Mouse (Mus musculus) lung, adult 2 months (tissue): ENCODE measurements around the gene 1110008P14Rik.

ENCODE experiments used
- CTCF ChIP-seq: fragments of 200-500 bp; IDR thresholded peaks from 2 replicates; pipeline ENCODE4 v1.5.1; 2011; ENCODE audit warnings: mild to moderate bottlenecking, low read length, control low read depth; ENCODE audit not compliant: insufficient read depth
- POLR2A ChIP-seq: fragments of 200-500 bp; IDR thresholded peaks from 2 replicates; pipeline ENCODE4 v1.6.1; 2011; ENCODE audit warnings: low read depth, mild to moderate bottlenecking, control low read depth, low read length, borderline replicate concordance; ENCODE audit errors: extremely low read depth

- no peak for TF ChIP-seq CTCF
- TF ChIP-seq POLR2A, result no peak
Observed at GRCm38 (mm10) chr2:32416556-32416955, 34.8 kb upstream of the 1110008P14Rik start.
